Mouse (Mus musculus): ENCODE results near the gene Rab37. TPM values are rescaled to one million over a fixed set of nuclear protein-coding genes. Genes with fewer than 3 reads are reported as not detected.
A peak's percentile ranks its signal among the peaks of the same experiment; 100 is the strongest.

Gene Rab37
- total RNA-seq, 2 experiments from 2014 or later: 0.62 TPM

DNA sequence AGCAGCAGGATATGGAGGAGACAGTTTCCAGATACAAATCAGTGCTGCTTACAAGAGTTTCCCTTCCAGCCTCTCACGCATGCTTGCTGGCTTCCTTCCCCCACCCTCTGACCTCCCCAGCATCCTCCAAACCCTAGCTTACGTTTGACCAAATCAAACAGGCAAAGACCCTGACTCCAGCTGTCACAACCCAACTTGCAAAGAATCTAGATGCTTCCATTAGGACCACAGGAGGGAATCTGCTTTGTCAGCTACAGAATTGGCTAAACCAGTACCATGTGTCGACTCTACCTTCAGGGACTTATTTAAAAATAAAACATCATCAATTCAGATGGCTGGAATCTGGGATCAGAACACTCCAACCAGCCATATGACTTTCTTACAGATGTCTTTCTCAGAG lies 21.0 kb downstream of the Rab37 start:
- intact Hi-C loops (cut with DNase I; ENCODE audit: low total_unique reads): no loop called here

DNA sequence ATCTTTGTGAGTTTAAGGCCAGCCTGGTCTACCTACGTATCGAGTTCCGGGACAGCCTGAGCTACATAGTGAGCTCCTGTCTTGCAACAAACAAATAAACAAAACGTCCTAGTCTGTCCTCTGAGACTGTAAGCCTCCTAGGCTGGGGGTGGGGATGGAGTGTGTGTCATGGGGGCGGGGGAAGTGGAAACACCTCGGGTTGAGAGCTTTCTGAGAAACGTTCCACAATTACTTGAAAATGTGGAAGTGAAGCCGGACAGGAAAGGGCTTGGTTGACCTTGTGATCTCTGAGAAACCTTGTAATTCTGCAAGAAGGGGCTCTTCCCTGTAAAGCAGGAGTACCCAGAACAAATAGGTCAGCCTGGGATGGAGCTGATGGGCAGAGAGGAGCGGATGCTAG lies 28.2 kb downstream of the Rab37 start:
- intact Hi-C loops (cut with DNase I; ENCODE audit: low total_unique reads): no loop called here
- DNase-seq: no peak

More for the DNA sequence above, 21.0 kb downstream of the Rab37 start:
- DNase-seq: no peak

DNA sequence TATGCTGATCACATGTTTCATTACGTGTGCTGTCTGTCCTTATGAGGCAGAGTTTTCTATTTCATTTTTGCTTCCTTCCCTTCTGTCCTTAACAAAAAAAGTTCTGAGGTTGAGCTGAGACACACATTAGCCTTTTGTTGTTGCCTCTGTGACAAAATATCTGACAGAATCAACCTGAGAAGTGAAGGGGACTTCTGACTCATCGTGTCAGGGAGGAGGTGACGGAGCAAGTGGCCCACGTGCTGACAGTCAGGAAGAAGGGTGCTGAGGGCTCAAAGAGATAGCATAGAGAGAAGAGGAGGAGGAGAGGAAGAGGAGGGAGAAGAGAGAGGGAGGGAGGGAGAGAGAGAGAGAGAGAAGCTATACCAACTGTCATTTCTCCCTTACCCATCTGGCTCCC lies 37.3 kb downstream of the Rab37 start:
- no peak for DNase-seq
- intact Hi-C loops (cut with DNase I; ENCODE audit: low total_unique reads): no loop called here

DNA sequence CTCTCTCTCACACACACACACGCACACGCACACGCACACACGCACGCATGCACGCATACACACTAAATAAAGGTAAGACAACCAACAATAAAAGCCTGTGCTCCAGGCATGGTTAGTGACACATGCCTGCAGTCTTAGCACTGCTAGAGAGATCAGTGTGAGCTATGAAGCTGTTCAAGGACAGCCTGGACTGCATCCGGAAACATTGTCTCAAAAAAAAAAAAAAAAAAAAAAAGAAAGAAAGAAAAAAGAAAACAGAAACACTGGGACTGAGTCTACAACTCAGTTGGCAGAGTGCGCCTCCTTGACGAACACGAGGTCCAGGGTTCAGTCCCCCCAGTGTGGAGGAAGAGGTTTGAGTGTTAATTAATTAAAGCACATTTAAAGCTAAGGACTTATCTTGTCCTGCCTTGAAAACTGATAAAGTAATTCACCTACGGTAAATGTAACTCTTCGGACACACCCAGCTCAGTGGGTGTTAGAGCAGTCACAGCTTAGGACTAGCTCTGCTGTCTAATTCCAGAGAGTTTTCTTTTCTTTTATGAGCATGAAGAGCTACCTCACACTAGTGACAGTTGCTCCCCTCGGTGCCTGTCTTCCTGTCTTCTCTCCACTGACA lies 38.4 kb downstream of the Rab37 start:
- intact Hi-C loops (cut with DNase I; ENCODE audit: low total_unique reads): no loop called here
- no peak for DNase-seq

DNA sequence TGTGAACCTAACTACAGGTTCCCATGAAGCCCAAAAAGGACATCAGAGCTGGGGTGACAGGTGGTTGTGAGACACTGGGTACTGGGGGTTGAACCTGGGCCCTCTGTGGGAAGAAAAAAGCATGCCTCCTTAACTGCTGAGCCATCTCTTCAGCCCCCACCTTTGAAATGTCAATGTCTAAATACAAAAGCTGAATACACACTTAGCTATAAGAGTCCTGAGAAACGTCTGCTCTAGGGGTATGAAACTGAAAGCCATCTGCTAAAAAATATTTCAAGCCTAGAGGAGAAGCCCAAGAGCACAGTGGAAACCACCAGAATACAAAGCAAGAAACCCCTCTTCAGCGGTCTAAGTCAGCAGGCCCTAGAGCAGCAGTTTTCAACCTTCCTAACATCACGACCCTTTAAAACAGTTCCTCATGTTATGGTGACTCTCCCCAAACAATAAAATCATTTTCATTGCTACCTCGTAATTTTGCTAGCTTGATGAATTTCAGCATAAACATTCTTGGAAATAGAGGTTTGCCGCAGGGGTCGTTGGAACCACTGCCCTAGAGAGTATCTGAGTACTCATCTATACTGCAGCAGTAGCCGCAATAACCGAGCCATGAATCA lies 40.6 kb downstream of the Rab37 start:
- no peak for DNase-seq
- intact Hi-C loops (cut with DNase I; ENCODE audit: low total_unique reads): no loop called here

DNA sequence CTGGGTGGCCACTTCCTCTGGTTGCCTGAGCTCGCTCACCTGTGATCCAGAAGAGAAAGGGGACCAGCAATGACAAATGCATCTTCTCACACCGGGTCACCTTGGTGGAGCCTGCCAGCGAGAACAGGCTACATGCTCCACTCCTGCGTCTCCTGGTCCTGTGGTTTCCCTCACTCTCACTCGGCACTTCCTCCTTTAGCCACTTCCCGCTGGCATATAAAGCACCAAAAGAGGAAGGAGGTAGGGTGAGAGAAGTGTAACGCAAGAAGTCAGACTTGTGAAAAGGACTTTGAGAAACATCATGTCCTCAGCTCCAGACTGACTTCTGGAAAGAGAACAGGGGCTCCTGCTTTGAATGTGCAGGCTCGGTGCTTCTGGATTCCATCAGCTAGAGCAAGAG lies 42.6 kb downstream of the Rab37 start, which contains the start of gene Cd300lf:
TSS of gene Cd300lf (minus strand) at position 193 of the 400 bp plus-strand sequence.
- intact Hi-C loops (cut with DNase I; ENCODE audit: low total_unique reads): no loop called here
- DNase-seq: no peak

DNA sequence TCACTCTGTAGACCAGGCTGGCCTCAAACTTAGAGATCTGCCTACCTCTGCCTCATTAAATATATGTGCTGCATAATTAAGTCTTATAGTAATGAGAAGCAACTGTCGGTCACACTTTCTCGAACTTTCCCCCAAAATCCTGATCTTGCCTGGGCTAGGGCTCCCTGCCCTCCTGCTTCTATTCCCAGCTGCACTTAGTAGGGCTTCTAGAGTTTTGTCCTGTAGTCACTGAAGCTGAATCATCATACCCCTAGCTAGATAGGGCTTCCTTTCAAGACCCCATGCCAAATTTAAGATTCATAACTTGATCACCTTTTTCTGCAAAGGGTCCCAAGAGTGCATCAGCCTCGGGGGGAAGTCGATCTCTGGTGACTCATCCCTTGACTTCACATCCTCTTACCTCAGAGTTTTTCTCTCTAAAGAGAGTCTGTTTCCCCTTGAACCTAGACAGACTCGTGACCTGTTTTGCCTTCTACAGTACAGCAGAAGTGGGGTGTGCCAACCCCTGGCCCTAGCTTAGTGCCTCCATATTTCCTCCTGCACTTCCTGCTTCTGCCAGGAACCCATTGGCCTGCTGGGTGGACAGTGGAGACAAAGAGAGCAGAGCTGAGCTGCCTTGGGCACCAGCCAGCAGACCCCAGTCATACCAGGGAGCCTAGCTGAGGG lies 47.5 kb downstream of the Rab37 start:
- no peak for DNase-seq

DNA sequence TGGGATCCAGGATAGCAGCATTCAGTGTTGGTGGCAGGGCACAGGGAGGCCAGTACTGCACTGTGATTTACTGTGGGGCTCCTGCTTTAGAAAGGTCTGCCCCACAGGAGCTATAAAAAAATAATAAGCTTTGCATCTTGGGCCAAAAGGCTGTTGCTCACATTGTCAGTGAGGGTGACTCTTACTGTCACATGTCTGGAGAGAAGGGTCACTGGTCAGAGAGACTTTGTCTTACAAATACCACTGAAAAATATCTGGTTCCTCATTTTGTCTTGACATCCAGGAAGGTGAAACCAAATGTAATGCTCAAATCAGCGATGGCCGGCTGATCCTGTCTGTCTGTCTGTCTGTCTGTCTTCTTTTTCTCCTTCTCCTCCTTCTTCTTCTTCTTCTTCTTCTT lies 50.7 kb downstream of the Rab37 start:
- intact Hi-C loops (cut with DNase I; ENCODE audit: low total_unique reads): no loop called here
- no peak for DNase-seq

More for the DNA sequence above, 47.5 kb downstream of the Rab37 start:
- intact Hi-C loops (cut with DNase I; ENCODE audit: low total_unique reads): no loop called here

DNA sequence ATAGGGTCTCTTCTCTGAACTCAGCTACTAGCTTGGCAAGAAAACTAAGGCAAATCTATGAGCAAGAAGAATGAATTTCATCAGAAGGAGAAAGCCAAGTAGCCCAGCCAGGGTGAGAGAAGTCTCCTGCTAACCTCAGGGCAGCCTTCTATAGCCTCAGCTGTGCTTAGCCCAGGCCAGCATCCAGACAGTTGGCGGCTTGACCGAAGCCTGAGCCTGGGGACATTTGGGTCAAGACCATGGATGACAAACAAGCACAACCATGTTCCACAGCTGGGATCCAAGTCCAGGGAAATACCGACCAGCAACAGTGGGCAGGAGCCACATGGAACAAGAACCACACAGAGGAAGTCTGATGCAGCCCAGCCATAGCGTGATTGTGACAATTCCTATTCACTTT lies 56.6 kb downstream of the Rab37 start:
- no peak for DNase-seq
- intact Hi-C loops (cut with DNase I; ENCODE audit: low total_unique reads): no loop called here

DNA sequence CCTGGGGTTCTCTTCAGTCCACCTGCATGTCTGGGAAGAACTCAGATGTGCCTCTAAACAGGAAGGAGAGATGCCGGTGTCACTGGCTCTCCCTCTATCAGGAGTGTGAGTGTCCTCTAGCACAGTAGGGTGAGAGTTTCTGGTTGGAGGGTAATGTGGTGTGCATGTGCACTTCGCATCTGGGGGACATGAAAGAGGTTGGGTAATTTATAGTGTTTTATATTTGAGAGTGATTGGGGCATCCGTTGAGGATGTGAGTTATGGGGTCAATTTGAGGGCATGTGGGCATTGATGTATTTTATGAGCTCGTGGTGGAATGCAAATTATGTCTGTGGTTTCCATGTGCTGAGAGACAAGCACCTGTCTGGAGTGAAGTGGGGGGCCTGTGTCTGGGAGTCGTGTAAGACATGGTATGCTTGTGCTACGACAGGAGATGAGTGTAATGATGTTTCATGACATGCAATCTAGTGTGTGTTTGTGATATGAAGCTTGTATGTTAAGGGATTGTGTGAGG lies 59.6 kb downstream of the Rab37 start:
- intact Hi-C loops (cut with DNase I; ENCODE audit: low total_unique reads): no loop called here
- no peak for DNase-seq

DNA sequence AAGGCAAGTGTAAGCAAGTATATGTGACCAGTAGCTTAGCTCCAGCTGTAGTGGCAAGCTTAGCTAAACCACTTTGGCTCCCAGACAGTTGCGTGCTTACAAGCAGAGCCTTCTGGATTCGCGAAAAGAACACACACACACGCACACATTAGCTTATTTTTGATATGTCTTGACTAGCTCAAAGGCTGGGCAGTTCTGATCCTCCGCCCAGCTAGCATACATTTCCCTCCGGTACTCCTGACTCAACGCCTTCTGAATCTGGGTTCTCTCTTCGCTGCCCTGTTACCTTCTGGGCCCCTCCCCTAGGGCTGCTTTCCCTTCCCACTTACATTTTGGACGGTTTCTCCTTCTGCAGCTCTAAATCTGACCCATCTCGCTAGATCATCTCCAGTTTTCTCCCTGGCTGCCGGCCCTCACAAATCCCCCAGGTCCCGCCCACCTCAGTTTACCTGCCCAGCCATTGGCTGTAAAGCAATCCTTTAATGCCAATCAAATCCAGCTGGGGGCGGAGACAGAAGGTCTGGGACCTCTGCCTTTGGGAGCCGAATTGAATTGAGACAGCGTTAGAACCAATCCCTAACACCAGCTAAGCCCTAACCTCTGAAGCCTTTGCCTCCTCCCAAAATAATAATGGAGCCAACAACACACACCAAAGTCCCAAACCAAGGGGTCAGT lies 60.7 kb downstream of the Rab37 start:
- peak; percentile 54 for DNase-seq
- intact Hi-C loops (cut with DNase I; ENCODE audit: low total_unique reads): loop anchor here (2.0 kb wide), 1 partner anchor 69 kb away; no protein-coding TSS in a partner anchor

DNA sequence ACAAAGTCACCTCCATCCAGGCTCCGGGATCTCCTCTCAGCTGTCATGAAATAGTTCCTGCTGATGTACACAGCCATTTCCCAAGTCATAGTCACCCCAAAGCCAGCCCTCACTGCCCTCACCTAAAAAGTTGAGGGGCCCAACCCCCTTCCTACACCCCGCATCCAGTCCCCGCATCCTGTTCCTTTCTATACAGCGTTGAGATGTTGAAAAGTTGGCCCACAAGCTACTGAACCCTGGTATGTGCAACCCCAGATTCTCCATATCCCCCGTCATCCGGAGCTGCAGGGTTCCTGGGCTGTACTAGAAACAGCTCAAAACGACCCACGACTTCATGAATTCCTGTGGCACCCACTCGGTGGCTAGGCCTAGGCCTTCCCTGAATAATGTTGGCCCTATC lies 61.9 kb downstream of the Rab37 start:
- no peak for DNase-seq
- intact Hi-C loops (cut with DNase I; ENCODE audit: low total_unique reads): loop anchor here (2.0 kb wide), 1 partner anchor 70 kb away; no protein-coding TSS in a partner anchor

DNA sequence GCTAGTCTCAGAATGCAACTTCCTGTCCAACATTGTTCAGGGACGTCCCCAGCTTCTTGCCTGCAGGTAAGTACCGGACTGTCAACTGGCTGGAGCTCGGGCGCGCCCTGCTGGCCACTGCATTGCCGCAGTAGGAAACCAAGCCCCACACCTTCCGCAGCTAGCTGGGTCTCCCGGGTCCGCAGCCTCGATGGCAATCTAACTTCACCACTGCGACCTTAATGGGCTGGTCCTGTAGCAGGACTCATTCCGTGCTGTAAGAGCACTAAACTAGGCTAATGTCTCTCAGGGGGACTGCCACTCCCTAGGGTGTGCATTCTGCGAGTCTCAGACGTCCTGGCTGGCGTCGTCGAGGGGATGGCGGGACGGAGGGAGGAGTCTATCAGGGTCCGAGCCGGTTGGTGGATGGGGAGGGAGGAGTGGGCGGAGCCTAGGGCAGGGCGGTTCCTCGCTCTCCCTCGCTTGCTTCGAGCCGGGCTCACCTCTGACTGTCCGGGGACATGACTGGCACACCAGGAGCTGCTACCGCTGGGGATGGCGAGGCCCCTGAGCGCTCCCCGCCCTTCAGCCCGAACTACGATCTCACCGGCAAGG lies 62.6 kb downstream of the Rab37 start:
- peak; percentile 74 for DNase-seq
- intact Hi-C loops (cut with DNase I; ENCODE audit: low total_unique reads): loop anchor here (2.0 kb wide), 1 partner anchor 71 kb away; no protein-coding TSS in a partner anchor

DNA sequence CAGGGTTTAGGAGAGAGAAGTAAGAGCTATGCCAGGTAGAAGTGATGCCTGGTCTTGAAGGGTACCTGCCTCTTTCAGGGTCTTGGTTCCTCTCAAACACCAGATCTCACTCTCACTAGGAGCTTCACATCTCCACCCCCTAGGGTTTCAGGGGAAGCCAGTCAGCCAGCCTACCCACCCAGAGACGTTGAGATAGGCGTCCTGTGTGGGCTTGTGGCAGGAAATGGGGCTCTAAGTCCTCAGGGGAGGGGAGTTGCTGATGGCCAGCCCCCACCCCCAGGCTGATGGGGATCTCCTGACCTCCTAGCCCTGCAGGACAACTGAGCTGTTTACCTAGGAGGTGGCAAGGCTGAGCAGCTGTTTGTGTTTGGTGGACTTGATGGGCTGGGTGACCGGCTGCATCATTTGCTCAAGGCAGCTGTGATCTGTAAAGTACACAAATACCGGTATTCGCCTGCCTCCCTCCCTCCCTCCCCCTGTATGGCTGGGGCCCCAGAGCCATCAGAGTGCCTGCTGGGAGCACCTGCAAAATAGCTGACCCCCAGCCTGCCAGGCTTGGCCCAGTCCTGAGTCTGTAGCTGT lies 63.9 kb downstream of the Rab37 start:
- no peak for DNase-seq
- intact Hi-C loops (cut with DNase I; ENCODE audit: low total_unique reads): no loop called here

DNA sequence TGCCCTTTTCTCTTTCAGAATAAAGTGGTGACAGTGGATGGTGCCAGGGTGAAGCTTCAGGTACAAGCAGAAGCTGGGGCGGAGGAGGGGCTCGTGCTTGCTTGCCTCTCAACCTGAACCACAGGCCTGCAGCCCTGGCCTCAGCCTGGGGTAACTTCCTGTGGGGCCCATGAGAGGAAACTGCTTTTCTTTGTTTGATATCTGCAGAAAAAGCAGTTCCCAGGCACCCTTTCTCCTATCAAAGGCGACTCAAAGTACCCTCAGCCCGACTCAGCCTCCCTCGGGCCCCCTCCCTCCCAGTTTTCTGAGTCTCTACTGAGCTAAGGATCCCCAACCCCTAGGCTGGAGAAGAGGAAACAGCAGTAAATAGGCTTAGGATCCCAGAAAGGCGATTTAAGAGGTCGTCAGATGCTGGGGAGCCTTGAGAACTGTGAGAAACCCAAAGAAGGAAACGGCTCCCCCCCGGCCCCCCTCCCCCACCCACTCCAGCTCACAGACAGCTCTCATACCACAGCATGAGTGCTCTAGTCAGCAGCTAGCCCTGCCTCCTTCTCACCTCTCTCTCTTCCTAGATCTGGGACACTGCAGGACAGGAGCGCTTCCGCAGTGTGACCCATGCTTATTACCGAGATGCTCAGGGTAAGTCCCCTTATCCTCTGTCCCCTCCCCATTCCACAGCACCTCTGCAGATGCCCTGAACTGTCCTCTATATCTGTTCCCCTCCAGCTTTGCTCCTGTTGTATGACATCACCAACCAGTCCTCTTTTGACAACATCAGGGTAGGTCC lies 66.9 kb downstream of the Rab37 start:
- intact Hi-C loops (cut with DNase I; ENCODE audit: low total_unique reads): no loop called here

DNA sequence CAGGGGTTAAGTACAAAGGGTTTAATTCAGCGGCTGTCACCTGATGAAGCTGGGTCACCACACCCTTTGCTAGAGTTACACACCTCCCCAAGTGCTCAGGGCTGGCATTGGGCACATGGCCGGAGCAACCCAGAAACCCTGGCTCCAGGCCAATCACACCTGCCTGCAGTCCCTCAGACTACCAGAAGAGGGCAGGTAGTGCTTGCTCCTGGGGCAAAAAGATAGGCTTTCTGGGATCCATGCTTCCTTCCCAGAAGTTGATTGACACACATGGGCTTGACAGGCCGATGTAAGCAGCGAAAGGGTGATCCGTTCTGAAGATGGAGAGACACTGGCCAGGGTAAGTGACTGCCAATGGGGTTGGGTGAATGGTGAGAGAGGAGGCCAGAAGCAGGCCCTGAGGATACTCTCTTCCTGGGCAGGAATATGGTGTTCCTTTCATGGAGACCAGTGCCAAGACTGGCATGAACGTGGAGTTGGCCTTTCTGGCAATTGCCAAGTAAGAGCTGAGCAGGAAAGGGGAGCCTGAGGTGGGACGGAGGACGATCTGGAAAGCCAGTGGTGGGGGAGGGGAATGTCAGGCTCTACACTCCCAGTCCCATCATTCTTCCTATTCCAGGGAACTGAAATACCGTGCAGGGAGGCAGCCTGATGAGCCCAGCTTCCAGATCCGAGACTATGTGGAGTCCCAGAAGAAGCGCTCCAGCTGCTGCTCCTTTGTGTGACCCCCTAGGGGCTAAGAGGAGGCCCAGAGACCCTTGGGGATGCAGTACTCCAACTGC lies 69.0 kb downstream of the Rab37 start:
- intact Hi-C loops (cut with DNase I; ENCODE audit: low total_unique reads): no loop called here
- DNase-seq: peak; percentile 67

More for the DNA sequence above, 66.9 kb downstream of the Rab37 start:
- no peak for DNase-seq

DNA sequence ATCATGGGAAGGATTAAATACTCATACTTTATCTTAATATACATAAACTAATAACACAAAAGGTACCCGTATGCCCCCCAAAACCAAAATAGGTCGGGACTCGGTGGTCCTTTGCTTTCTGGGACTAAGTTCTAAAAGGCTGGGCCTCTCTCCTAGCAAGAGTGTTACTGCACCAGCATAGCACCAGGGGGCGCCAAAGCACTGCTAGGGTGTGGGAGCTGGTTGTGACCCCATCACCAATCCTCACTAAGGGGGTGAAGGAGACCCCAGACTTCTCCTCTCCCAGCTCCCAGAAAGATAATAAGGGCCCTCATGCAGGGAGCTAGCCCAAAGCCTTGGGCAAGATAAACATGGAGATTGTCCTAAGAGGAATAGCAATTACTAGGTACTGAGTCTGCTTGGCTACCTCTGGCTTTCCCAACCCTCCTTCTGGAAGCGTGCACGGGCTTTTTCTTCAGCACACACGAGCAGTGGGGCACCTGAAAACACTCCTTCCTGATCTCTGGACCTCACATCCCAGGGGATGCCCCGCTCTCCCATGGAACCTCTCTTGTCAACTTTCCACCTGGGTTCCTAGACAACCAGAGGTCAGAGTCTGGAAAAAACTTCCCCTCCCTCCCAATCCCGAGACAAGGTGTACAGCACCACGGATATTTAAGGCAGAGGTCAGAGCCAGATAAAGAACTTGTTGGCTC lies 69.8 kb downstream of the Rab37 start:
- intact Hi-C loops (cut with DNase I; ENCODE audit: low total_unique reads): no loop called here
- peak; percentile 83 for DNase-seq

Measured in gastrocnemius, postnatal 14 days (tissue).